Mouse (Mus musculus): ENCODE data around the gene Ufsp2.

Ufsp2 gene

GRCm38 (mm10) chr8:46010746-46011680, 35.7 kb downstream of the Ufsp2 start:
- no peak for DNase-seq (ENCODE audit: low spot score in 2 of 2)

- DNase-seq (ENCODE audit: low spot score in 2 of 2): no peak
Observed at GRCm38 (mm10) chr8:46022203-46022602, 46.9 kb downstream of the Ufsp2 start.

GRCm38 (mm10) chr8:46022758-46023157, 47.4 kb downstream of the Ufsp2 start:
- no peak for DNase-seq (ENCODE audit: low spot score in 2 of 2)

- DNase-seq (ENCODE audit: low spot score in 2 of 2): no peak
Observed at GRCm38 (mm10) chr8:46024392-46024791, 49.1 kb downstream of the Ufsp2 start.

GRCm38 (mm10) chr8:46036217-46036616, 60.9 kb downstream of the Ufsp2 start:
- DNase-seq (ENCODE audit: low spot score in 2 of 2): no peak

GRCm38 (mm10) chr8:46039666-46040065, 64.3 kb downstream of the Ufsp2 start:
- DNase-seq (ENCODE audit: low spot score in 2 of 2): no peak

GRCm38 (mm10) chr8:46040260-46040659, 64.9 kb downstream of the Ufsp2 start:
- DNase-seq (ENCODE audit: low spot score in 2 of 2): no peak
